Mouse (Mus musculus) intestine, postnatal 0 days (tissue): ENCODE results near the gene Gfra1. TPM values are rescaled to one million over a fixed set of nuclear protein-coding genes. Genes with fewer than 3 reads are reported as not detected.

Experiments
- ATAC-seq: fragments of 200-750 bp; cut with Nextera tagmentation; 2 replicates; pipeline ENCODE4 v1.8.0; 2017; ENCODE audit warnings: mild to moderate bottlenecking, moderate TSS enrichment, moderate library complexity
- H3K27ac ChIP-seq: fragments of 300-500 bp; sonication (generic); 2 replicates; pipeline ENCODE4 v1.5.1; 2014; ENCODE audit warnings: mild to moderate bottlenecking, low read depth, low read length, moderate library complexity
- H3K27me3 ChIP-seq: fragments of 300-500 bp; sonication (generic); replicated peaks from 2 replicates; pipeline ENCODE4 v1.6.1; 2014; ENCODE audit warnings: low read length, mixed read lengths; ENCODE audit not compliant: control insufficient read depth, insufficient read depth
- H3K36me3 ChIP-seq: fragments of 300-500 bp; sonication (generic); 2 replicates; pipeline ENCODE4 v1.6.1; 2014; ENCODE audit warnings: mild to moderate bottlenecking, moderate library complexity; ENCODE audit not compliant: control insufficient read depth, insufficient read depth
- H3K4me1 ChIP-seq: fragments of 300-500 bp; sonication (generic); replicated peaks from 2 replicates; pipeline ENCODE4 v1.6.1; 2014; ENCODE audit warnings: antibody characterized with exemption, low read length, mixed read lengths; ENCODE audit not compliant: control insufficient read depth, insufficient read depth
- H3K4me2 ChIP-seq: fragments of 300-500 bp; sonication (generic); replicated peaks from 2 replicates; pipeline ENCODE4 v1.6.1; 2014; ENCODE audit warnings: low read depth, mild to moderate bottlenecking, moderate library complexity
- H3K4me3 ChIP-seq: fragments of 300-500 bp; sonication (generic); 2 replicates; pipeline ENCODE4 v1.5.1; 2014; ENCODE audit warnings: low read depth, low read length
- H3K9ac ChIP-seq: fragments of 300-500 bp; sonication (generic); 2 replicates; pipeline ENCODE4 v1.6.1; 2014; ENCODE audit warnings: mild to moderate bottlenecking, low read depth, low read length
- H3K9me3 ChIP-seq: fragments of 300-500 bp; sonication (generic); 2 replicates; pipeline ENCODE4 v1.6.1; 2016; ENCODE audit warnings: mixed run types; ENCODE audit not compliant: control insufficient read depth
- CTCF ChIP-seq: sonication (generic); IDR thresholded peaks from 2 replicates; pipeline ENCODE4 v1.5.1; 2016; ENCODE audit warnings: low read depth, mild to moderate bottlenecking, control low read depth, antibody characterized with exemption, moderate library complexity
- WGBS: fragments of 180-500 bp; shearing (Covaris S2); extraction: QIAGEN DNeasy Blood & Tissue Kit; methylation state at CpG from one replicate; pipeline ENCODE4 v1.1.7; 2014; 5-methylcytosine and 5-hydroxymethylcytosine counted together
- polyA plus RNA-seq: library from polyadenylated mRNA; unstranded; fragments of >200 nt; fragmentation: Nextera tagmentation; extraction: Ambion mirVana; gene quantifications from 2 replicates; pipeline ENCODE4 v1.2.1, GENCODE M21; 2015

Gfra1 gene
- polyA plus RNA-seq, 1 experiment from 2014 or later, result 4.9 TPM

GRCm38 (mm10) chr19:58353260-58353870 lies 102.3 kb downstream of the Gfra1 start:
- WGBS, result 74% methylated on average over 13 of the region's 13 CpGs
- Histone ChIP-seq H3K36me3 (no peaks in the 10 kb centered on the region), H3K4me3 (no peak overlapping the region), H3K4me1 (no peaks in the 10 kb centered on the region), H3K9me3 (no peaks in the 10 kb centered on the region), H3K27ac (no peak overlapping the region), H3K4me2 (no peak overlapping the region), H3K9ac (no peak overlapping the region), H3K27me3 (no peaks in the 10 kb centered on the region)
- ATAC-seq, result no peak
- TF ChIP-seq CTCF, result no peak

GRCm38 (mm10) chr19:58349890-58350408 lies 105.8 kb downstream of the Gfra1 start:
- no peaks in the 10 kb centered on the region for H3K27me3 ChIP-seq
- H3K9ac ChIP-seq, result no peak overlapping the region
- H3K4me1 ChIP-seq, result no peaks in the 10 kb centered on the region
- ATAC-seq, result no peak
- H3K4me3 ChIP-seq, result no peak overlapping the region
- no peaks in the 10 kb centered on the region for H3K36me3 ChIP-seq
- TF ChIP-seq CTCF, result no peak
- no peak overlapping the region for H3K27ac ChIP-seq
- WGBS, result 79% methylated on average over 5 of the region's 5 CpGs
- H3K4me2 ChIP-seq, result no peak overlapping the region
- no peaks in the 10 kb centered on the region for H3K9me3 ChIP-seq

GRCm38 (mm10) chr19:58345137-58345536 lies 110.6 kb downstream of the Gfra1 start:
- ATAC-seq, result no peak
- H3K4me3 ChIP-seq, result no peak overlapping the region
- no peaks in the 10 kb centered on the region for H3K9me3 ChIP-seq
- H3K4me1 ChIP-seq, result no peaks in the 10 kb centered on the region
- H3K36me3 ChIP-seq, result no peaks in the 10 kb centered on the region
- TF ChIP-seq CTCF, result no peak
- no peak overlapping the region for H3K9ac ChIP-seq
- no peak overlapping the region for H3K27ac ChIP-seq
- H3K4me2 ChIP-seq, result no peak overlapping the region
- no peaks in the 10 kb centered on the region for H3K27me3 ChIP-seq
- 74% methylated on average over 7 of the region's 7 CpGs for WGBS

GRCm38 (mm10) chr19:58341351-58341750 lies 114.4 kb downstream of the Gfra1 start:
- no peaks in the 10 kb centered on the region for H3K4me1 ChIP-seq
- no peaks in the 10 kb centered on the region for H3K27me3 ChIP-seq

GRCm38 (mm10) chr19:58340221-58340620 lies 115.5 kb downstream of the Gfra1 start:
- 81% methylated on average over 8 of the region's 8 CpGs for WGBS
- no peak overlapping the region for H3K4me3 ChIP-seq
- no peak overlapping the region for H3K9ac ChIP-seq
- TF ChIP-seq CTCF, result no peak
- no peak overlapping the region for H3K4me2 ChIP-seq
- no peaks in the 10 kb centered on the region for H3K36me3 ChIP-seq
- no peak for ATAC-seq
- H3K4me1 ChIP-seq, result no peaks in the 10 kb centered on the region
- no peaks in the 10 kb centered on the region for H3K9me3 ChIP-seq
- H3K27me3 ChIP-seq, result no peaks in the 10 kb centered on the region
- H3K27ac ChIP-seq, result no peak overlapping the region

More at GRCm38 (mm10) chr19:58341351-58341750, 114.4 kb downstream of the Gfra1 start:
- WGBS, result 85% methylated on average over 4 of the region's 4 CpGs
- H3K4me2 ChIP-seq, result no peak overlapping the region
- no peak overlapping the region for H3K27ac ChIP-seq
- no peak for TF ChIP-seq CTCF
- H3K9me3 ChIP-seq, result no peaks in the 10 kb centered on the region
- no peak for ATAC-seq
- no peaks in the 10 kb centered on the region for H3K36me3 ChIP-seq
- H3K4me3 ChIP-seq, result no peak overlapping the region
- no peak overlapping the region for H3K9ac ChIP-seq

GRCm38 (mm10) chr19:58336802-58337201 lies 118.9 kb downstream of the Gfra1 start:
- no peaks in the 10 kb centered on the region for H3K36me3 ChIP-seq
- no peak for ATAC-seq
- WGBS, result 89% methylated on average over 6 of the region's 6 CpGs
- no peaks in the 10 kb centered on the region for H3K27me3 ChIP-seq
- no peaks in the 10 kb centered on the region for H3K9me3 ChIP-seq
- H3K4me3 ChIP-seq, result no peak overlapping the region
- no peak overlapping the region for H3K27ac ChIP-seq
- H3K4me1 ChIP-seq, result no peaks in the 10 kb centered on the region
- H3K4me2 ChIP-seq, result no peak overlapping the region
- no peak overlapping the region for H3K9ac ChIP-seq
- TF ChIP-seq CTCF, result no peak
